ENCODE assay signal across 8 mouse cellular contexts in genomic region chr6:114930038-114930591, GRCm38 (mm10). TPM values are rescaled to one million over a fixed set of nuclear protein-coding genes. Genes with fewer than 3 reads are reported as not detected.
DNase-seq lines count a peak whose midpoint lies in the region; ATAC-seq and TF ChIP-seq lines count a peak whose summit lies in the region.

No protein-coding gene starts in this region.

- H3K4me3 ChIP-seq in kidney, postnatal 0 days (replicated peaks; ENCODE audit: low read depth, low read length), result no peak overlapping the region
- peak overlapping the region; percentile 80 for H3K4me3 ChIP-seq in megakaryocyte, embryonic 14.5 days (replicated peaks)

- peak; percentile 56 for DNase-seq in adrenal gland, adult 2 months
- no peak for DNase-seq in adrenal gland, adult 18-20 months (ENCODE audit: low spot score in 2 of 2)
- DNase-seq in urinary bladder, postnatal 14 days (ENCODE audit: low spot score), result peak; percentile 68
- no peak for DNase-seq in urinary bladder, postnatal 10 days (ENCODE audit: low spot score)
- peak; percentile 61 for DNase-seq in kidney, postnatal 0 days (ENCODE audit: low spot score)
- no peak for DNase-seq in right cerebral cortex, adult 2 months (ENCODE audit: low spot score in 2 of 2)
- DNase-seq in left cerebral cortex, postnatal 25 days (ENCODE audit: low spot score in 2 of 2), result no peak

- no peak overlapping the region for H3K9ac ChIP-seq in kidney, postnatal 0 days (ENCODE audit: low read depth, low read length)

- no peak for TF ChIP-seq CTCF in kidney, postnatal 0 days (IDR thresholded peaks at IDR 0.05; ENCODE audit: low read depth)

- peaks cover 28% of the 10 kb centered on the region for H3K4me1 ChIP-seq in kidney, postnatal 0 days (replicated peaks; ENCODE audit: insufficient read depth, low read length)
- H3K4me1 ChIP-seq in megakaryocyte, embryonic 14.5 days, result peaks cover 25% of the 10 kb centered on the region

- no peaks in the 10 kb centered on the region for H3K27me3 ChIP-seq in kidney, postnatal 0 days (ENCODE audit: insufficient read depth, low read length)
- peaks cover 31% of the 10 kb centered on the region for H3K27me3 ChIP-seq in megakaryocyte, embryonic 14.5 days (replicated peaks)

- no peak overlapping the region for H3K27ac ChIP-seq in kidney, postnatal 0 days

- H3K9me3 ChIP-seq in kidney, postnatal 0 days (replicated peaks; ENCODE audit: low read length), result no peaks in the 10 kb centered on the region
- H3K9me3 ChIP-seq in megakaryocyte, embryonic 14.5 days, result peaks cover 4% of the 10 kb centered on the region; the same call in 1 of the 2 replicates

- intact Hi-C loops in left cerebral cortex, postnatal 25 days (cut with DNase I), result loop anchor here (5.0 kb wide), 1 partner anchor 37 kb away; the partner anchor contains the start of gene Vgll4

- 11% methylated on average over 11 of the region's 11 CpGs for WGBS in kidney, postnatal 0 days

- no peak for ATAC-seq in kidney, postnatal 0 days (replicated peaks; ENCODE audit: low FRiP score, low read depth)

- H3K36me3 ChIP-seq in kidney, postnatal 0 days (ENCODE audit: insufficient read depth, low read length), result no peaks in the 10 kb centered on the region
- H3K36me3 ChIP-seq in megakaryocyte, embryonic 14.5 days (replicated peaks; ENCODE audit: low read length), result no peaks in the 10 kb centered on the region

- H3K4me2 ChIP-seq in kidney, postnatal 0 days (ENCODE audit: low read length), result peak overlapping the region; percentile 40

RNA-seq across cellular contexts. Expression of gene Vgll4, which starts 39.7 kb away (rescaled TPM):
- 10 to 100 TPM; 57.5 to 76.3 TPM for total RNA-seq in adrenal gland, adult 2 months (2021)
- polyA plus RNA-seq in adrenal gland, adult 2 months (2012; rRNA removed), result 55.2 and 60.2 TPM in 2 replicates
- total RNA-seq in adrenal gland, adult 18-20 months (2021), result 10 to 100 TPM; 50.6 to 80.7 TPM
- polyA plus RNA-seq in kidney, postnatal 0 days (2015; fragmentation: Nextera tagmentation; extraction: Ambion mirVana), result 97.2 and 99.7 TPM in 2 replicates
- polyA plus RNA-seq in megakaryocyte, embryonic 14.5 days (2012; ENCODE audit: insufficient read depth, low replicate concordance), result 30.5 and 59.7 TPM in 2 replicates
- 10 to 100 TPM; 50.7 to 62.5 TPM for total RNA-seq in left cerebral cortex, postnatal 25 days (2021)

Comparison
In these comparisons a context has a peak if more than half of its experiments do, and no peak if none do; other contexts are left out.
1. DNase-seq: peak in adrenal gland, adult 2 months (single experiment), urinary bladder, postnatal 14 days (single experiment) and kidney, postnatal 0 days (single experiment); none in adrenal gland, adult 18-20 months (0 of 2), urinary bladder, postnatal 10 days (single experiment), right cerebral cortex, adult 2 months (0 of 2) and left cerebral cortex, postnatal 25 days (0 of 2).